Mouse (Mus musculus): Measurements from ENCODE around the gene Pmp22.

DNA sequence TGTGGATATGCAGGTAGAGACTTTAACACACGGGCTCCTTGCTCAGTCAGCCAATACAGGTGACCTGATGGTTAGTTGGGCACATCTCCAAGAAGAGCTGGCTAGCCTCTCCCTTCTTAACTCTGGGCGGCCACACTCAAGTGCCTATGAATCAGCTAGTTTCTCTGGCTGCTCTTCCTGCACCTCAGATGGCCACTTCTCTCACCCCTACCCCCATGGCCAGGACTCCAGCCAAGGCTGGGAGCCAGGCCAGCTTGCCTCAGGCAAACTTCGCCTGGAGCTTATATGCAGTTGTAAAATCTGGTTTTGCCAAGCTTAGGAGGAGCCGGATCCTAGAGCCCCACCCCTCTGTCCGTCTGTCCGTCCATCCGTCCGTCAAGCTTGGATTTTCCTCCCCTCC, 1.7 kb downstream of the Pmp22 start:
- TF ChIP-seq CTCF (IDR thresholded peaks at IDR 0.05; ENCODE audit: insufficient read depth, low read depth, low read length) (no peak), POLR2A (IDR thresholded peaks at IDR 0.05; ENCODE audit: insufficient read depth, low read depth, low read length) (no peak)

All from olfactory bulb, adult 2 months (tissue).